Mouse (Mus musculus): ENCODE data around the gene Git1.

DNA sequence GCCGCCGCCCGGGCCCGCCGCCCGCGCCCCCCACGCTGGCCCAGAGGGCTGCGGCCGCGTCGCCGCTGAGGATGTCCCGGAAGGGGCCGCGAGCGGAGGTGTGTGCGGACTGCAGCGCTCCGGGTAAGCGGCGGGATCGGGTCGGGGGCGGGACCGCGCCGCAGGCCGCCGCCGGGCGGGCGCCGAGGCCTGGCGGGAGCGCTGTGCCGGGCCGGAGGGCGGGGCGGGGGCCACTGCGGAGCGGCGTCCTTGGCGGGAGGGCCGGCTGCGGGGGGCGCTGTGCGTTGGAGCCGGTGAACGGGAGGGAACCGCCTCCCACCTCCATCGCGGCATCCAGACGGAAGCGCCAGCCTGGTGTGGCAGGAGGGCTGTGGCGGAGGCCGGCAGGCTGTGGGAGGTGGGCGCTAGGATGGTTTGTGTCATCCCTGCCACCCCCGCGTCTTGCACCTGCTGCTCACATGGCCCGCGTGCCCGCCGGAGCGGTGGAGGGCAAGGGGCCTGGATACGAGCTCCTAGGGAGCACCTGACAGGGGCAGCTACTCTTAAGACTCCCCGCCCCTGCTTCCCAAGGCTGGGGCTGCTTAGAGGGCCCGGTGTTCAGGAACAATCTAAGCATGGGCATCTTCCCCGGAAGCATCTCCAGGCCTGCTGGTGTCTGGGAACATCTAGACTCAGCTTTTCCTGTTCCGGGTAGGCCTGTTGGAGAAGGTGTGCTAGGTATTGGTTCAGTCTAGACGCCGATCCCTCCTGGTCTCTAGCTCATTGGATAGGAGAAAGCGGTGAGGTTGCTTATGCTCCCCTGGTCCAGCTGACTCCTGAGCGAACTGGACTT lies at the start of gene Git1:
- TF ChIP-seq CTCF (conservative IDR thresholded peaks at IDR 0.05; ENCODE audit: insufficient read depth, insufficient read length, low read depth, low read length) (no peak), POLR2A (IDR thresholded peaks at IDR 0.05; ENCODE audit: low read depth, low read length) (no peak)
